Mouse (Mus musculus) frontal cortex, postnatal 36 days (tissue): ENCODE measurements at regions not wholly inside any gene's neighbourhood (a gene's known extent, or its start where the extent isn't known, plus 50 kb on each side); places are given as distances from the start of the nearest gene placed in this dataset.

Experiments used
- DNase-seq, 2 experiments: peaks; one replicate each; pipeline ENCODE4 v3.0.0; 2022; ENCODE audit warnings: low spot score in 2 of 2

GRCm38 (mm10) chr2:75564809-75565208 lies 94.3 kb upstream of the Hnrnpa3 start:
- no peak for DNase-seq

- no peak for DNase-seq
These were observed 91.9 kb upstream of the Hnrnpa3 start for GRCm38 (mm10) chr2:75567131-75567530.

GRCm38 (mm10) chr2:75569756-75570155 lies 89.3 kb upstream of the Hnrnpa3 start:
- no peak for DNase-seq

- DNase-seq: no peak
These were observed 88.8 kb upstream of the Hnrnpa3 start for GRCm38 (mm10) chr2:75570246-75570645.

GRCm38 (mm10) chr2:75584975-75585374 lies 74.1 kb upstream of the Hnrnpa3 start:
- peak; percentile 46 to 54 for DNase-seq

- peak; percentile 51 to 90 for DNase-seq
These were observed 70.5 kb upstream of the Hnrnpa3 start for GRCm38 (mm10) chr2:75588572-75588971.

GRCm38 (mm10) chr2:75589452-75589851 lies 69.6 kb upstream of the Hnrnpa3 start:
- peak in 1 of 2 experiments; percentile 28 for DNase-seq

GRCm38 (mm10) chr2:75590175-75590574 lies 68.9 kb upstream of the Hnrnpa3 start:
- peak; percentile 84 to 87 for DNase-seq

- no peak for DNase-seq
These were observed 58.5 kb upstream of the Hnrnpa3 start for GRCm38 (mm10) chr2:75600511-75600910.

- DNase-seq: peak; percentile 33 to 59
These were observed 55.7 kb upstream of the Hnrnpa3 start for GRCm38 (mm10) chr2:75603175-75603871.

GRCm38 (mm10) chr2:75605634-75606033 lies 53.4 kb upstream of the Hnrnpa3 start:
- DNase-seq: peak; percentile 38 to 66

- DNase-seq: no peak
These were observed 51.8 kb upstream of the Hnrnpa3 start for GRCm38 (mm10) chr2:75607010-75607915.

GRCm38 (mm10) chr2:75607958-75608357 lies 51.1 kb upstream of the Hnrnpa3 start:
- DNase-seq: no peak

GRCm38 (mm10) chr2:75608482-75608881 lies 50.6 kb upstream of the Hnrnpa3 start:
- DNase-seq: no peak

- peak in 1 of 2 experiments; percentile 40 for DNase-seq
These were observed 49.7 kb upstream of the Hnrnpa3 start for GRCm38 (mm10) chr2:75609150-75609946.
